Mouse (Mus musculus): ENCODE data around the gene Lgr4. TPM values are rescaled to one million over a fixed set of nuclear protein-coding genes. Genes with fewer than 3 reads are reported as not detected.

Lgr4 gene
- total and polyA plus RNA-seq, 3 experiments = 4.3 to 4.5 TPM; not detected in 1

- H3K9ac ChIP-seq (ENCODE audit: control insufficient read depth, low read depth, low read length, poor library complexity, severe bottlenecking) = no peak overlapping the region
- no peak overlapping the region for H3K27ac ChIP-seq (ENCODE audit: control insufficient read depth, low read depth, low read length)
- peaks cover 0 to 4% of the 10 kb centered on the region in 2 experiments; a peak in 2 of 4 replicates for H3K36me3 ChIP-seq (ENCODE audit: control insufficient read depth in 1 of 2, insufficient read depth in 2 of 2, low read length in 2 of 2)
- TF ChIP-seq MAZ (IDR thresholded peaks at IDR 0.05; ENCODE audit: low read depth, low read length) = no peak
- TF ChIP-seq SIN3A (IDR thresholded peaks at IDR 0.05; ENCODE audit: low read length) = no peak
- TF ChIP-seq TAL1 (IDR thresholded peaks at IDR 0.05; ENCODE audit: low read length) = no peak
- TF ChIP-seq TBP (IDR thresholded peaks at IDR 0.05; ENCODE audit: low read depth, low read length) = no peak
- TF ChIP-seq RAD21 (IDR thresholded peaks at IDR 0.05; ENCODE audit: low read depth, low read length) = no peak
- TF ChIP-seq KAT2A (conservative IDR thresholded peaks at IDR 0.05; ENCODE audit: low read depth, low read length) = no peak
- no peak for TF ChIP-seq ZC3H11A (IDR thresholded peaks at IDR 0.05; ENCODE audit: low read depth, low read length)
- TF ChIP-seq CTCF (IDR thresholded peaks at IDR 0.05 in 2 of 3, conservative IDR thresholded peaks at IDR 0.05 in 1 of 3; ENCODE audit: control insufficient read depth in 1 of 3, insufficient read depth in 1 of 3, low read depth in 2 of 3, low read length in 3 of 3, poor library complexity in 1 of 3, severe bottlenecking in 1 of 3) = no peak
- no peak for TF ChIP-seq POLR2AphosphoS5 (IDR thresholded peaks at IDR 0.05; ENCODE audit: borderline replicate concordance, low read depth, low read length)
- H3K4me1 ChIP-seq (ENCODE audit: control insufficient read depth in 1 of 2, insufficient read depth in 2 of 2, low read length in 2 of 2) = peaks cover 0 to 6% of the 10 kb centered on the region in 2 experiments; a peak in 2 of 4 replicates
- no peaks in the 10 kb centered on the region for H3K27me3 ChIP-seq (ENCODE audit: control insufficient read depth in 1 of 2, insufficient read depth in 2 of 2, low read length in 2 of 2)
- no peak overlapping the region for H3K4me3 ChIP-seq (ENCODE audit: control insufficient read depth in 1 of 2, insufficient read depth in 1 of 2, low read depth in 2 of 2, low read length in 2 of 2)
- no peaks in the 10 kb centered on the region for H3K79me2 ChIP-seq (ENCODE audit: control insufficient read depth, insufficient read depth, low read length, poor library complexity)
- H3K9me3 ChIP-seq (replicated peaks; ENCODE audit: insufficient read depth, low read length) = no peaks in the 10 kb centered on the region
- peak; percentile 27 for DNase-seq (ENCODE audit: low read depth, low spot score)
Observed at GRCm38 (mm10) chr2:109931978-109932780, 14.7 kb downstream of the Lgr4 start.

GRCm38 (mm10) chr2:109933151-109933550 is 15.7 kb downstream of the Lgr4 start:
- H3K9me3 ChIP-seq (replicated peaks; ENCODE audit: insufficient read depth, low read length) = no peaks in the 10 kb centered on the region
- H3K27ac ChIP-seq (ENCODE audit: control insufficient read depth, low read depth, low read length) = no peak overlapping the region
- H3K4me1 ChIP-seq (ENCODE audit: control insufficient read depth in 1 of 2, insufficient read depth in 2 of 2, low read length in 2 of 2) = peaks cover 0 to 6% of the 10 kb centered on the region in 2 experiments; a peak in 2 of 4 replicates
- H3K36me3 ChIP-seq (ENCODE audit: control insufficient read depth in 1 of 2, insufficient read depth in 2 of 2, low read length in 2 of 2) = peaks cover 0 to 4% of the 10 kb centered on the region in 2 experiments; a peak in 2 of 4 replicates
- H3K4me3 ChIP-seq (ENCODE audit: control insufficient read depth in 1 of 2, insufficient read depth in 1 of 2, low read depth in 2 of 2, low read length in 2 of 2) = no peak overlapping the region
- no peak for DNase-seq (ENCODE audit: low read depth, low spot score)
- no peaks in the 10 kb centered on the region for H3K27me3 ChIP-seq (ENCODE audit: control insufficient read depth in 1 of 2, insufficient read depth in 2 of 2, low read length in 2 of 2)
- no peaks in the 10 kb centered on the region for H3K79me2 ChIP-seq (ENCODE audit: control insufficient read depth, insufficient read depth, low read length, poor library complexity)
- H3K9ac ChIP-seq (ENCODE audit: control insufficient read depth, low read depth, low read length, poor library complexity, severe bottlenecking) = no peak overlapping the region
- no peak for TF ChIP-seq POLR2AphosphoS5 (IDR thresholded peaks at IDR 0.05; ENCODE audit: borderline replicate concordance, low read depth, low read length)
- no peak for TF ChIP-seq HCFC1 (IDR thresholded peaks at IDR 0.05; ENCODE audit: low read depth, low read length)
- TF ChIP-seq RCOR1 (IDR thresholded peaks at IDR 0.05; ENCODE audit: low read depth, low read length) = no peak
- TF ChIP-seq E2F4 (IDR thresholded peaks at IDR 0.05; ENCODE audit: borderline replicate concordance, low read depth, low read length) = no peak
- no peak for TF ChIP-seq MYC (IDR thresholded peaks at IDR 0.05; ENCODE audit: low read depth, low read length)
- no peak for TF ChIP-seq MEF2A (IDR thresholded peaks at IDR 0.05; ENCODE audit: extremely low read depth, insufficient replicate concordance, low read depth, low read length, poor library complexity, severe bottlenecking)
- TF ChIP-seq SIN3A (IDR thresholded peaks at IDR 0.05; ENCODE audit: low read length) = no peak
- TF ChIP-seq MXI1 (IDR thresholded peaks at IDR 0.05; ENCODE audit: low read depth, low read length) = no peak
- TF ChIP-seq ELF1 (IDR thresholded peaks at IDR 0.05; ENCODE audit: low read depth, low read length) = no peak
- no peak for TF ChIP-seq MAX (IDR thresholded peaks at IDR 0.05; ENCODE audit: low read length)
- no peak for TF ChIP-seq TAL1 (IDR thresholded peaks at IDR 0.05; ENCODE audit: low read length)
- TF ChIP-seq KAT2A (conservative IDR thresholded peaks at IDR 0.05; ENCODE audit: low read depth, low read length) = no peak
- TF ChIP-seq ZMIZ1 (IDR thresholded peaks at IDR 0.05; ENCODE audit: low read depth, low read length) = no peak

All from MEL (cell line).